Mouse (Mus musculus) induced T-regulatory cell, adult 2 months (primary cell): ENCODE data around the gene Ezr.
A peak's percentile ranks its signal among the peaks of the same experiment; 100 is the strongest.

Source experiments
- DNase-seq: peaks from one replicate; pipeline ENCODE4 v3.0.0-alpha.2; 2012; ENCODE audit warnings: low read depth

The Ezr gene

GRCm38 (mm10) chr17:6768301-6768788 lies 14.2 kb downstream of the Ezr start:
- DNase-seq: no peak

- no peak for DNase-seq
Observed at GRCm38 (mm10) chr17:6767771-6768170, 14.8 kb downstream of the Ezr start.

GRCm38 (mm10) chr17:6766823-6767222 lies 15.8 kb downstream of the Ezr start:
- DNase-seq: no peak

DNA sequence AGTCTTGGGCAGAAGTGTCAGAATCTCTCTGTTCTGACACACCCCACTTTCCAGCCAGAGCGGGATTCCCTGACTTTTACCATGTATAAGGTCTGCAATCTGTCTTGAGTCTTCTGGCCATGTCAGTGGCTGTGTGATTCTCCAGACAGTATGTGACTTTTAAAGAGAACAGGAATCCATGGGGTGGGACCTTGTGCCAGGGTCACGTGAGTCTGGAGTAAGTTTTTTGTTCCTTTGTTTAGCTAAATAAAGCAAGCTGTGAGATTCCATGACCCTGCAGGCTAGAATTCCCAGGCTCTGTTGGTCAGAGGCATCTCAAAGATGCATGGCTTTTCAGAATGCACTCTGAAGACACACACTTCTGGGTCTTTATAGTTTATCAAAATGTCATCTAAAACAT lies 16.7 kb downstream of the Ezr start:
- no peak for DNase-seq

DNA sequence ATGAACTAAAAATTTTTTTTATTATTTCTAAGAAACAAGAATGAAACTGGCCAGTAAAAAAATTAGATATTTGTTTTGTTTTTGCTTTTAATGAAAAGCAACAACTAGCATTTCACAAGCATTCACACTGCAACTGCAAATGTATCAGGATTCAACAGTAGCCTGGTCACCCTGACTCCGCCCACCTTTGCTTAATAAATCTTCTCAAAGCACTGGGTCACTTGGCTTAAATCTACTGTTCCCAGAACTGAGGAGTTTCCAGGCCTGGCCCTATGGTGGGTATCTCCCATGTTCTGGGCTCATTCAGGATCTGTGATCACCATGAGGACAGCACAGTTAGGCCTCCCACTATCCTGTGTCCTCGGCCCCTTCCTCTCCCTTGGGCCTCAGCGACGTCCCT lies 17.9 kb downstream of the Ezr start:
- no peak for DNase-seq

- DNase-seq: no peak
Observed at GRCm38 (mm10) chr17:6764227-6764593, 18.4 kb downstream of the Ezr start.

GRCm38 (mm10) chr17:6763513-6764226 lies 18.9 kb downstream of the Ezr start:
- no peak for DNase-seq

DNA sequence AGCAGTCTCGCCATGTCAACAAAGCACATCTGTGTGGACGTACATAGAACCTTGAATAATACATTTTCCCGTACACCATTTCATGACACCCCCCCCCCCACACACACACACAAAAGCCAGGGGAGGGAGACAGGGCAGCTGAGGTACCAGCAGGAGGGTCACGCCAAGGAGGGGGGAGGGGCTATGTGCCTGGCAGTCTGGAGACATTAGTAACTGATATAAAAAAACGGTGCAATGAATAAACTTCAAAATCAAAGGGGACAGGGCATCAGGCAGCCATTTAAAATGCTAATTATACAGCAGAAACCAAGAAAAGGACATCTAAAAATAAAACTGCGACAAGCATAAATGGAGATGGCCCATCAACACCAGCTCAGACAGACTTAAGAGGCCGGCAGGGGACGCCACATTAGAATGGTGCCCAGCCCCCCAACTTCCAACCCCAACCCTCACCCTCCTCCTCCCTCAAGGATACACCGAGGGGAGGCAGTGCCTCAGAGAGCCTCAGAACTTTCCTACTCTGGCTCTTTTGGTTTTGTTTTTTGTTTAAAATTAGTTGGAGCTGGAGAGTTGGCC lies 22.8 kb downstream of the Ezr start:
- no peak for DNase-seq

- peak; percentile 49 for DNase-seq
Observed at GRCm38 (mm10) chr17:6758845-6759244, 23.7 kb downstream of the Ezr start.

- no peak for DNase-seq
Observed at GRCm38 (mm10) chr17:6757902-6758301, 24.7 kb downstream of the Ezr start.

- DNase-seq: no peak
Observed at GRCm38 (mm10) chr17:6755873-6756272, 26.7 kb downstream of the Ezr start.

- DNase-seq: no peak
Observed at GRCm38 (mm10) chr17:6755176-6755575, 27.4 kb downstream of the Ezr start.

- DNase-seq: no peak
Observed at GRCm38 (mm10) chr17:6752375-6752774, 30.2 kb downstream of the Ezr start.

DNA sequence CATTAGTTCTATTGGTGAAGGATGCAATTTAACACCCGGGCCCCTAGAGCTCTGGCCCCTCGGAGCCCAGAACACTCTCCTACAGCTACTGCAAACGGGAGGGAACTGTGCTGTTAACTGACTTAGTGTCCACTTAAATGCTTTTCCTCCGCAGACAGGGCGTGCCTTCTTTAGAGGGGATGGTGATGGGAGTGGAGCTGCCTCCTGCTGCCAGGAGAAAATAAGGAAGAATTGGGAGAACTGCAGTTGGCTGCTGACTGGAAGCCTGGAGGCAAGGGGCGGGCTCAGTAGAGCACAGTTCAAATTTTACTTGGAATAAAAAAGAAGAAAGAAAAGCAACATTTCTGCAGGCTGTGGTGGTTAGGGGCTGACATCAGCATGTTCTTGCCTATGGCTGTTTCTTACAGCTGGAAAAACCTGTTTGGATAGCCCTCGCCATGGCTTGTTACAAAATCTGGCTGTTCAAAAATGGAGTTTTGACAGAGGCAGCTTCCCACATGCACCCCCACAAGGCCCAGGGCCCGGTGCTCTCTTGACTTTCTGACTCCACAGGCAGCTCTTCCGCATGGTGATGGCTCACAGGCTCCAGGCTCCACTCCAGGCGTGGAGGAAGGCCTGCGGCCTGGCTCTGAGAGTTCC lies 31.2 kb downstream of the Ezr start:
- DNase-seq: no peak

GRCm38 (mm10) chr17:6748779-6749464 lies 33.7 kb downstream of the Ezr start:
- DNase-seq: no peak

DNA sequence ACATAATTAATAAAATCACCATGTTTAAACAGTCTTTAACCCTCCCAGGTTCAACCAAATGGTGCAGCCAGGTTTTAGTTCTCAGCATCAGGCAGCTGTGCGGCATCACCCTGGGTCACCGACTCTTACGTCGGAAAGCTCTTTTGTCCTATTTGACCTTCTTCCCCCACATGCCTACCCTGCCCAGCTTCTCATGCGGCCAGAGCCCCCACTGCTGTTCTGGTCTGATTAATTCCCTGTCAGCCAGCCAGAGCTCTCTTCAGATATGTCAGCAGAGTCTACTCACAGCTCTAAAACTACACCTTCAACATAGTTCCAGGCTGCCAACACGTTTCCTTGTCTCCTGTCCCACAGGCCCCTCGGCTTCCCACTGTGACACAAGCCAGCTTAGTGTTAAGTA lies 35.1 kb downstream of the Ezr start:
- DNase-seq: no peak

GRCm38 (mm10) chr17:6746452-6747231 lies 35.9 kb downstream of the Ezr start:
- DNase-seq: peak; percentile 60

DNA sequence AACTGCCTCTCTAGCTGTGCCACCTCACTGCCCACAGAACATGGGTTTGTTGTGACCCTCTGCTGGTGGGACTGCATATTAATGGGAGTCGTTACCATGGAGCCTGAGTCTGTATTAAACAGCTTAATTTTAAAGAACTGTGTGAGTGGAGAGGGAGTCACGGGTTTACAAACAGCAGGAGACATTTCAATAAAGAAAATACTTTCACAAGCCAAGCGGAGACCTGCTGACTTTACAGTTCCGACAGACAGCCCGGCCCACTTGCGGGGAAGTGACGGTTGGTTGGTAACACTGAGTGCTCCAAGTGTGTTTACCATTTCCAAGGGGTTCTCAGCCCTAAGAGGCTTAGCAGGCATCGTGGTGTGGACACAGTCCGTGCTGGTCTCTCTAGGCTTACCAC lies 36.6 kb downstream of the Ezr start:
- DNase-seq: peak; percentile 72

DNA sequence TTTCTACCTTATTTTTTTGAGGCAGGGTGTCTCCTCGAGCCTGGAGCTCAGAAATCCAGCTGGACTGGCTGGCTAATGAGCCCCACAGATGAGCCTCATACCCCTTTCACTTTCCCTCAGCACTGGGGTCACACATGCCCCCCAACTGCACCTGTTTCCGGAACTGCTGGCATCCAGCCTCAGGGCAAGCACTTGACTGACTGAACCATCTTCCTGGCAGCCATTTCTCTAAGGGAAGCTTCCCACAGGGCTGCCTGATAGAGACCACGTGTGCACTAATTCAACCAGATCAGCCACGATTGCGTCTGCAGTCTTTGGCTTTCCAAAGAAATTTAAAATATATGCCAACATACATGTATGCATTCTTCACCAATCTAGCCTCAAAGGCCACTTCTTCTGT lies 37.1 kb downstream of the Ezr start:
- DNase-seq: no peak

GRCm38 (mm10) chr17:6744871-6745270 lies 37.7 kb downstream of the Ezr start:
- DNase-seq: no peak

GRCm38 (mm10) chr17:6744366-6744765 lies 38.2 kb downstream of the Ezr start:
- no peak for DNase-seq

DNA sequence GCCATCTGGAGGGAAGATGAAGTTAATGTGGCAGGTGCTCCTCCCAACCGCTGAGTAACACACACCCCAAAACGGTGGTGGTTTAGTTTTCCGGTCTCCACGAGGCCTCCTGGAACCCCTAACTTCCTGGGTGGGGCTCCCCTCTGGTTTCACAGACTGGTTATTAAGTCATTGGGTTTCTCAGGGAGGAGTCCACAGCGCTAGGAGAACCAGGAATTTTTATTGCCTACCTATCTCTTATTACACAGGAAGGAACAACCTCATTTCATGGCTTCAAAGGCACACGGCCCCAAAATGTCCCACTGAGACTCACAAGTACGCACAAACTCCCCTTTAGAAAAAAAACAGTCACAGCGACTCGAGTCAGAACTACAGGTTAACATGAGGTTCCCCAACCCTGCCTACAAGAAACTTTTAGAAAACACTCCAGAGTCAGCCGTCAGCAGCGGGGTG lies 38.8 kb downstream of the Ezr start:
- peak; percentile 90 for DNase-seq
